Mouse (Mus musculus) lung, embryonic 15.5 days (tissue): ENCODE data around the gene Utp4. TPM values are rescaled to one million over a fixed set of nuclear protein-coding genes. Genes with fewer than 3 reads are reported as not detected.
"Not testable (repeated sequence)": the region's sequence is repeated elsewhere in the genome, so short reads cannot be mapped to it uniquely, and the experiment has no call there.

Source experiments
- ATAC-seq: fragments of 200-750 bp; cut with Nextera tagmentation; 2 replicates; pipeline ENCODE4 v1.8.0; 2017; ENCODE audit warnings: moderate number of reproducible peaks, borderline replicate concordance; ENCODE audit not compliant: low FRiP score, low TSS enrichment; ENCODE audit errors: extremely low read depth
- H3K27ac ChIP-seq: fragments of 300-500 bp; sonication (generic); 2 replicates; pipeline ENCODE4 v1.5.1; 2015; ENCODE audit warnings: moderate library complexity, mild to moderate bottlenecking, inconsistent platforms
- H3K27me3 ChIP-seq: fragments of 300-500 bp; sonication (generic); 2 replicates; pipeline ENCODE4 v1.6.1; 2015; ENCODE audit warnings: inconsistent platforms
- H3K36me3 ChIP-seq: fragments of 300-500 bp; sonication (generic); 2 replicates; pipeline ENCODE4 v1.6.1; 2015; ENCODE audit warnings: inconsistent platforms
- H3K4me1 ChIP-seq: fragments of 300-500 bp; sonication (generic); 2 replicates; pipeline ENCODE4 v1.6.1; 2015; ENCODE audit warnings: inconsistent platforms
- H3K4me2 ChIP-seq: fragments of 300-500 bp; sonication (generic); 2 replicates; pipeline ENCODE4 v1.6.1; 2015; ENCODE audit warnings: inconsistent platforms, mild to moderate bottlenecking, moderate library complexity
- H3K4me3 ChIP-seq: fragments of 300-500 bp; sonication (generic); 2 replicates; pipeline ENCODE4 v1.5.1; 2015; ENCODE audit warnings: mild to moderate bottlenecking, inconsistent platforms
- H3K9ac ChIP-seq: fragments of 300-500 bp; sonication (generic); 2 replicates; pipeline ENCODE4 v1.6.1; 2015; ENCODE audit warnings: inconsistent platforms
- H3K9me3 ChIP-seq: fragments of 300-500 bp; sonication (generic); 2 replicates; pipeline ENCODE4 v1.6.1; 2016; ENCODE audit warnings: inconsistent platforms
- WGBS: fragments of 180-500 bp; shearing (Covaris S2); methylation state at CpG from one replicate; pipeline ENCODE4 v1.1.7; 2015; 5-methylcytosine and 5-hydroxymethylcytosine counted together
- polyA plus RNA-seq: library from polyadenylated mRNA; unstranded; fragments of >200 nt; fragmentation: Nextera tagmentation; extraction: Ambion mirVana; gene quantifications from 2 replicates; pipeline ENCODE4 v1.2.1, GENCODE M21; 2015

Gene Utp4
- polyA plus RNA-seq, 1 experiment from 2014 or later, result 68.6 TPM

DNA sequence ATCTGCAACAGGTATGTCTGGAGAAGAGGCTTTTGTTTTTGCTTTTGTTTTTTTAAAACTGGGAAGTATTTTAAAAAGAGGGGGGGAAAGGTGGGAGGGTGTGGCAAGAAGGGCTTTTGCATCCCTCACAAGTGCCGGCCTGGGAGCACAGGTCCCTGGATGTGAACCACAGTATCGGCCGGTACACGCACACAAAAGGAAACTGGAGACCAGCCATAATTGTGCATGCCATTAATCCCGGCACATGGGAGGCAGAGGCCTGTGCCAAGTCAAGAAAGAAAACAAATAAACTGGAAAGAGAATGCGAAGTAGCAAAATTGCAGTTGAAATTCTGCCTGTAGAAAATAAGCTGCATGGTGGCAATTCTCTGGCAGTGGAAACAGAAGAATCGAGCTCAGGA is 14.9 kb downstream of the Utp4 start:
- peaks cover 64% of the 10 kb centered on the region for H3K36me3 ChIP-seq
- no peaks in the 10 kb centered on the region for H3K27me3 ChIP-seq
- no peak for ATAC-seq
- no peak overlapping the region for H3K27ac ChIP-seq
- 71% methylated on average over 7 of the region's 7 CpGs for whole genome bisulfite sequencing
- H3K4me3 ChIP-seq, result no peak overlapping the region
- no peak overlapping the region for H3K4me2 ChIP-seq
- no peak overlapping the region for H3K9ac ChIP-seq
- H3K9me3 ChIP-seq, result no peaks in the 10 kb centered on the region
- H3K4me1 ChIP-seq, result no peaks in the 10 kb centered on the region

DNA sequence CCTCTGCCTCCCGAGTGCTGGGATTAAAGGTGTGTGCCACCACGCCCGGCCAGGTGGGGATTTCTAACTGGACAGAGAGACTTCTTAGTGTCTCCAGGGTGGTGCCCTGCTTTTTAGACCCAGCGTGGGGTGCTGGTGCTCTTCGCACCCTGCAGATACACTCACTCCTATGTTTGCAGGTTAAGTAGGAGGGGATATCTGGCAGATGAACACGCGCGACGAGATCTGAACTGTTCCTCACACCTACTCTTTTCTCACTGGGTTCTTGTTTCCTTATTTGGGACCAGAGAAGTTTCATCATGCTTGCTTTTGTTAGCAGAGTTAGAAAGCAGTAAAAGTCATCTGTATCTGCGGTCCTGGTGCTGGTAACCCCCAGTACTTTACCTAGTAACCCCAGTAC is 20.2 kb downstream of the Utp4 start:
- H3K9me3 ChIP-seq, result no peaks in the 10 kb centered on the region
- 93% methylated on average over 10 of the region's 10 CpGs for WGBS
- H3K4me3 ChIP-seq, result no peak overlapping the region
- no peak overlapping the region for H3K27ac ChIP-seq
- no peak overlapping the region for H3K9ac ChIP-seq
- no peaks in the 10 kb centered on the region for H3K4me1 ChIP-seq
- ATAC-seq, result no peak
- no peak overlapping the region for H3K4me2 ChIP-seq
- peaks cover 61% of the 10 kb centered on the region for H3K36me3 ChIP-seq
- no peaks in the 10 kb centered on the region for H3K27me3 ChIP-seq

DNA sequence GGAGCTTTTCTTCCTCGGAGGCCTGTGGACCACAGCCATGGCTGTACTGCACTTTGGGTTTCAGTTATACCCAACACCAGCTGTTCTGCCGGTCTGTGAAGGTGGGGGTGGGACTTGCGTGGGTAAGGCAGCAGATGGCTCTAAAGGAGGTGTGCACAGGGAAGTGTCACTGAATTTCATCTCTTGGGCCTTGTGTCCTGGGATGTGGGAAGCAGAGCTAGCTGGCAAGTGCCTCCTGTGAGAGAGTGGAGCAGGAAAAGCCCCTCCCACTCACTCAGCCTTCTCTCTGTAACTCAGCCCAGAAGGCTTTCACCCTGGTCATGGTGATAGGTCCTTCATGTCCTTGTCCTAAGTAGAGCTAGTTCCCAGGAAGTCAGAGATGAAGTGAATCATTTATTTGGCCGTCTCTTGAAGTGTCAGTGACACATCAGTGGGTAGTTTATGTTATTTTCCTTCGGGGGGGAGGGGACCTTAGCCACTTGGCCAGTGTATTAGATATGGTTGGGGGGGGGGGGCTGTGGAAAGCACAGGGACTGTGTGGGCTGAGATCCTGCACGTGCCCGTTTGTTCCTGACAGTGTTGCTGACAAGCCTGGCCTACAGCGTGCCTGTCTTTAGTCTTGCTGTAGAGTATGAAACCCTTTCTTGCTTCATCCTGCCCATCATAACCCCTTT is 26.4 kb downstream of the Utp4 start:
- Histone ChIP-seq H3K27ac (no peak overlapping the region), H3K27me3 (no peaks in the 10 kb centered on the region), H3K36me3 (peaks cover 78% of the 10 kb centered on the region), H3K9ac (no peak overlapping the region), H3K4me2 (no peak overlapping the region), H3K4me1 (0 out of 2 replicates have a peak, but pooled peaks cover 5% of the 10 kb centered on the region), H3K4me3 (no peak overlapping the region), H3K9me3 (no peaks in the 10 kb centered on the region)
- no peak for ATAC-seq
- 75% methylated on average over 8 of the region's 8 CpGs for WGBS

DNA sequence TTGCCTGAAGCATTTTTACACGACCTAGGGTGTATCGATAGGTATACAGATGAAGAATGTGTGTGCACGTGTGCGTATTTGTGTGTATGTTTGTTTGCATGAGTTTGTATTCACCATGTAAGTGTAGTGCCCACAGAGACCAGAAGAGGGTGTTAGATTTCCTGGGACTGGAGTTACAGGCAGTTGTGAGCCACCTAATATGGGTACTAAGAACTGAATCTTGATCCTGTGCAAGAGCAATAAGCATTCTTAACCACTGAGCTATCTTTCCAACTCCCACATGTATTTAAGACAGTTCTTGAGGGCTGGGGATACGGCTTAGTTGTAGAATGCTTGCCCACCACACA is 26.9 kb downstream of the Utp4 start:
- 91% methylated on average over 5 of the region's 5 CpGs for WGBS
- H3K4me1 ChIP-seq, result 0 out of 2 replicates have a peak, but pooled peaks cover 5% of the 10 kb centered on the region
- H3K9me3 ChIP-seq, result no peaks in the 10 kb centered on the region
- peaks cover 72% of the 10 kb centered on the region for H3K36me3 ChIP-seq
- H3K27ac ChIP-seq, result no peak overlapping the region
- H3K27me3 ChIP-seq, result no peaks in the 10 kb centered on the region
- no peak overlapping the region for H3K4me3 ChIP-seq
- no peak overlapping the region for H3K4me2 ChIP-seq
- no peak for ATAC-seq
- no peak overlapping the region for H3K9ac ChIP-seq

DNA sequence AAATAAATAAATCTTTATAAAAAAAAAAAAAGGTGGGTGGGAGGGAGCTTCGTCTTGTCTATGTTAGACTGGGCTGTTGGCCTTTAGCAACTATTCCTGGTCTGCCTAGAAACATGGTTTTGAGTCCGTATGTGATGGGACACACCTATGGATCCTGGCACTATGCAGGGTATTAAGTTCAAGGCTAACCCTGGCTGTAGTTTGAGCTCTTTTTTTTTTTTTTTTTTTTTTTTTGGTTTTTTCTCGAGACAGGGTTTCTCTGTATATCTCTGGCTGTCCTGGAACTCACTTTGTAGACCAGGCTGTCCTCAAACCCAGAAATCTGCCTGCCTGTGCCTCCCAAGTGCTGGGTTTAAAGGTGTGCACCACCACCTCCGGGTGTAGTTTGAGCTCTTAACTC is 30.6 kb downstream of the Utp4 start:
- H3K27me3 ChIP-seq, result no peaks in the 10 kb centered on the region
- 84% methylated on average over 4 of the region's 4 CpGs for WGBS
- H3K36me3 ChIP-seq, result peaks cover 40% of the 10 kb centered on the region
- H3K4me1 ChIP-seq, result peaks cover 11% of the 10 kb centered on the region
- H3K9me3 ChIP-seq, result no peaks in the 10 kb centered on the region
- ATAC-seq, result no peak
- H3K4me2 ChIP-seq, result no peak overlapping the region
- H3K4me3 ChIP-seq, result no peak overlapping the region
- H3K9ac ChIP-seq, result no peak overlapping the region
- 0 out of 2 replicates have a peak overlapping the region, but pooled peaks have one; percentile 20 for H3K27ac ChIP-seq

DNA sequence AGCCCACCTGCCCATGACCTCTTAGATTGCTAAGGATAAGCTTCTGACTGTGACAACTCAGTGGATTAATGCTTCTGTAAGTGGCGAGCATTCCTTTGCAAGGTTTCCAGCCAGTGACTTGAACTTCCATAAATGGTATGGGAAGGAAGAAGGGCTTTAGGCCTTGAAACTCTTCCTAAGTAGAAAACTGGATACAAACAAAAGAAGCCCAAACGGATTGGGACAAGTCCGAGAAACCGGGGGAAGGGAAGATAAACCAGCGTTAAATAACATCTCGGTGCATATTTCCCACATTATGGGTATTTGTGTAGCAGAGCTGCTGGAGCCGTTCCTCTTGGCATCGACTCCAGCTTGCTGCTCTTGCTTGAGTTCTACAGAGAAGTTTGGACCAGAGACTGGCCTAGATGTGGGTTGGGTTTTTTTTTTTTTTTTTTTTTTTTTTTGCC is 31.5 kb downstream of the Utp4 start:
- ATAC-seq, result no peak
- Histone ChIP-seq H3K36me3 (peaks cover 31% of the 10 kb centered on the region), H3K9me3 (no peaks in the 10 kb centered on the region), H3K27ac (peak overlapping the region; percentile 20), H3K4me1 (peaks cover 19% of the 10 kb centered on the region), H3K9ac (no peak overlapping the region), H3K4me2 (no peak overlapping the region), H3K27me3 (no peaks in the 10 kb centered on the region), H3K4me3 (no peak overlapping the region)
- WGBS, result 45% methylated on average over 8 of the region's 8 CpGs

DNA sequence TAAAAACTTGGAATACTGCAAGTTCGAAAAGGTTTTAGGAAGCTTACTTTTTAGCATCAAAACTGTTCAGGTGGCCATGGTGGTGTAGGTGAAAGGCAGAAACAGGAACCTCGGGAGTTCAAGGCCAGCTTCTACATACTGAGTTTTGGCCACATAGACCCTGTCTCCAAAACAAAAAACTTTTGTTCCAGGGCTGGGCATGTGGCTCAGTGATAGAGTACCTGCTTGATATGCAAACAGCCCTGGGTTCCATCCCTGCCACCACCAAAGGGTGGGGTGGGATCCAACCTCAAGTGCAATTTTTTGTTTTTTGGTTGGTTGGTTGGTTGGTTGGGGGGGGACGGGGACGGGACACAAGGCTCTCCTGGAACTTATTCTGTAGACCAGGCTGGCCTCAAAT is 32.0 kb downstream of the Utp4 start:
- no peak for ATAC-seq
- Histone ChIP-seq H3K4me1 (peaks cover 22% of the 10 kb centered on the region), H3K9me3 (no peaks in the 10 kb centered on the region), H3K9ac (no peak overlapping the region), H3K4me3 (no peak overlapping the region), H3K36me3 (peaks cover 26% of the 10 kb centered on the region), H3K4me2 (no peak overlapping the region), H3K27me3 (no peaks in the 10 kb centered on the region), H3K27ac (peak overlapping the region; percentile 15)
- WGBS, result 90% methylated on average over 4 of the region's 4 CpGs

DNA sequence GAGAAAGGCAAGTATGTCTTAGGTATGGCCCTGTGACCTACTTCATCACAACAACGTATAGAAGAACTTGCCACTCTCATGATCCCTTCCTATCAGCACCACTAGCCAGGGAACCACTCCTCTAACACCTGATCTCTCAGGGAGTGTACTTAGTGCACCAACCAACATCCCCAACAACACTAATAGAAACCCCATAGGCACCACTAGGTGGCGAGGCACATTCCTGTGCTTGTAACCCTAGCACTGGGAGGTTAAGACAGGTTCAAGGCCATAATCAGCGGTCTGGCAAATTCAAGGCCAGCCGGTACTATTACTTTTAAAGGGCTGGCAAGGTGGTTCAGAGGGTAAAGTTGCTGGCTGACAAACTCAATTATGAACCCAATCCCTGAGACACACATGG is 33.8 kb downstream of the Utp4 start:
- Histone ChIP-seq H3K4me3 (no peak overlapping the region), H3K36me3 (peaks cover 11% of the 10 kb centered on the region), H3K4me1 (peaks cover 23% of the 10 kb centered on the region), H3K9ac (no peak overlapping the region), H3K27me3 (no peaks in the 10 kb centered on the region), H3K4me2 (no peak overlapping the region), H3K27ac (no peak overlapping the region), H3K9me3 (no peaks in the 10 kb centered on the region)
- no peak for ATAC-seq
- WGBS, result 60% methylated on average over 4 of the region's 4 CpGs

DNA sequence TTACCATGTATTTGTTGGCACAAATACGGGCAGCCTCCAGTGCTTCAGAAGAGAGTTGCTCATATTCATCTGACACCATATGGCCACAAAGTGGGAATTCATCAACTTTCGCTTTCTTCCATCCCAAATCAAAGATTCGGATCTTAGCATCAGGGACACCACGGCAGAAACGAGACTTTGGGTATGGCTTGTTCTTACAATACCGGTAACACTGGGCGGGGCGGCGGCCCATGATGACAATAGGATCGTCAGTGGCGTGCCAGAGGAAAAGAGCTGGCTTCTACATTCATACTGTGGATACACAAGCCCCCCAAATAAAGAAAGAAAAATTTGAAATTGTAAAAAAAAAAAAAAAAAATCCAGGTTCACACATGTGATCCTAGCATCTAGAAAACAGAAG is 34.7 kb downstream of the Utp4 start:
- H3K4me2 ChIP-seq, H3K9me3 ChIP-seq, H3K27ac ChIP-seq, H3K36me3 ChIP-seq, ATAC-seq, H3K9ac ChIP-seq, H3K27me3 ChIP-seq, H3K4me3 ChIP-seq: not testable (repeated sequence)
- H3K4me1 ChIP-seq, result peaks cover 31% of the 10 kb centered on the region
- WGBS, result 92% methylated on average over 11 of the region's 11 CpGs

DNA sequence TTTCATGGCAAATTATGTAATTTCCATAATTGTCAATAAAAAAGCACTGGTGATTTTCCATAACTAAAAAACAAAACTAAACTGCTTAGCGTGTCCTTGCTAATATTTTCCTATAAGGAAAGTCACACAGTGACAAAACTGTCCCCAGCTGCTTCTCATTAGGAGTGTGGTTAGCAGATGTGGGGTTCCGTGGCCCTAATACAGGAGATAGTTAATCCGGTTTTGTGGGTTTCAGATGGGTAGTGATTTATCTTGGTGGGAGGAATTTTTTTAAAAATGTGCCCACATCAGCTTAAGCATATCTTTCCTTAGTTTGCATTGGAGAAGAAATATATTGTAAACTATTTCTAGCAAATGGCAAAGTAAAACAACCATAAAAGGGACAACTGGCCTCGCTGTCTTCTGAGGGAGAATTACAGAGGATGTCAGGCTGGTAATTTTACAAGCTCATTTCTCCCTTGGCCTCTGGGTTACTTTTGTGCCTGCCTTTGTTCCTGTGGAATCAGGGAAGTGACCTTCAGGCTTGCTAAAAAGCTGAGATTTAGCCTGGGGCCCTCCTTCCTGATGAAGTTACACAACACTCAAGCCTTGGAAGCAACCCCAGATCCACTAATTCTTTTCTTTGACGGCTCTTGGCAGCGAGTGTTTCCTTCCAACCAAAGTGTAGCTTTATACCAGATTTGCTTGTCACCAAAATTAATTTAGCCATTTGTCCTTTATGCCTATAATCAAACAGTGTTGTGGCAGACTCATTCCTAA is 35.9 kb downstream of the Utp4 start:
- Histone ChIP-seq H3K9me3 (no peaks in the 10 kb centered on the region), H3K4me2 (no peak overlapping the region), H3K27me3 (no peaks in the 10 kb centered on the region), H3K27ac (peak overlapping the region; percentile 84), H3K4me3 (no peak overlapping the region), H3K36me3 (no peaks in the 10 kb centered on the region), H3K4me1 (peaks cover 30% of the 10 kb centered on the region), H3K9ac (no peak overlapping the region)
- ATAC-seq, result peak; percentile 61
- 30% methylated on average over 6 of the region's 6 CpGs for WGBS

DNA sequence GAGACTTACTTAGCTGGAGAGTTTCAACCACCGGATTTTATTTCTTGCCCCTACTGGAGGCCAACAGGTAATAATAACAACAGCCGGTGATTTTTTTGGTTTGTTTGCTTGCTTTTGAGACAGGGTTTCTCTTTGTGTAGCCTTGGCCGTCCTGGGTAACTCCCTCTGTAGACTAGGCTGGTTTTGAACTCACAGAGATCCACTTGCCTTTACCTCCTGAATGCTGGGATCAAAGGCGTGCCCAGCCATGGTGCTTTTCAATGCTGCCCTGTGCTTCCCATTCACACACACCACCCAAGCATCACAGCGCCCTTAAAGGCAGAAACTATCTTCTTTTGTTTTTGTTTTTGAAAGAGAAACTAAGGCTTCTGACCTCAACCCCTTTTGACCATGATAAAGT is 36.5 kb downstream of the Utp4 start:
- no peak overlapping the region for H3K9ac ChIP-seq
- H3K27ac ChIP-seq, result peak overlapping the region; percentile 84
- no peaks in the 10 kb centered on the region for H3K36me3 ChIP-seq
- H3K4me3 ChIP-seq, result no peak overlapping the region
- no peaks in the 10 kb centered on the region for H3K27me3 ChIP-seq
- H3K4me2 ChIP-seq, result no peak overlapping the region
- 58% methylated on average over 5 of the region's 5 CpGs for WGBS
- ATAC-seq, result no peak
- peaks cover 26% of the 10 kb centered on the region for H3K4me1 ChIP-seq
- no peaks in the 10 kb centered on the region for H3K9me3 ChIP-seq

DNA sequence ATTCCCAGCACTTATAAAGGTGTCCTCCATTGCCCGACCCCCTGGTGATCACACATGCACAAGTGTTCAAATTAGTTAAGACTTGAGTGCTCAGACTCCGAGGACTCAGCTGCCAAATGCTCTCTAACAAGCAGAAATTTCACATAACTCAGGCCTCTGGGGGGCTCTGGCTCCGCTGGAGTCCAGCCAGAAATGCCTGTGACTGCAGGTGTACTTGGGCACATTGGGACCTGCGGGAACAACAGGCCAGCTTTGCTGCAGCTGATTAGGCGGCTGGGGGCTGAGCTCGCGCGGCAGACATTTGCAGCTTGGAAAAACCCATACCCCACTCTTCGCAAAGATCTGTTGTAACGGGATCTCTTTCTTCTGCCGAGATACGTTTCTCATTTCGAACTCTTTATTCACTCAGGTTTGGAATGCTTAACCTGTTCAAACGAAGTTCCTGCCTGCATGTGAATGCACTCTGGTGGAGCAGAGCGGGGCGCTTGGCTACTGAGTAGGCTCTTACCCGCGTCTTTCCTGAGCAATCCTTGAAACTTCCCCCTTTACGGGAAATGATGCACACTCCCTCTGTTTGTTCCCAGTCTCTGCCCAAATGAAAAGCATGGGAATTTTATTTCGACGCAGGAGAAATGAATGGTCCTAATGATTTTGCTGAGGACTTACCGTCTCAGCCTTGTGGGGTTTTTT is 39.1 kb downstream of the Utp4 start:
- 12% methylated on average over 22 of the region's 22 CpGs for WGBS
- H3K27ac ChIP-seq, result peak overlapping the region; percentile 69
- H3K27me3 ChIP-seq, result no peaks in the 10 kb centered on the region
- peak overlapping the region; percentile 47 for H3K4me2 ChIP-seq
- no peaks in the 10 kb centered on the region for H3K9me3 ChIP-seq
- H3K36me3 ChIP-seq, result no peaks in the 10 kb centered on the region
- H3K4me3 ChIP-seq, result peak overlapping the region; percentile 11
- no peak for ATAC-seq
- peaks cover 40% of the 10 kb centered on the region for H3K4me1 ChIP-seq
- 0 out of 2 replicates have a peak overlapping the region, but pooled peaks have one; percentile 2 for H3K9ac ChIP-seq
